Mouse (Mus musculus) kidney, embryonic 14.5 days (tissue): ENCODE results near the gene Ropn1l. TPM values are rescaled to one million over a fixed set of nuclear protein-coding genes. Genes with fewer than 3 reads are reported as not detected.

ENCODE experiments used
- ATAC-seq: fragments of 200-750 bp; cut with Nextera tagmentation; 2 replicates; pipeline ENCODE4 v1.8.0; 2017; ENCODE audit warnings: moderate number of reproducible peaks, mild to moderate bottlenecking, moderate TSS enrichment, moderate library complexity; ENCODE audit not compliant: low FRiP score, low TSS enrichment
- H3K27ac ChIP-seq: fragments of 300-500 bp; sonication (generic); 2 replicates; pipeline ENCODE4 v1.5.1; 2014; ENCODE audit warnings: low read depth, mild to moderate bottlenecking, low read length, moderate library complexity, mixed read lengths
- H3K27me3 ChIP-seq: fragments of 300-500 bp; sonication (generic); 2 replicates; pipeline ENCODE4 v1.6.1; 2014; ENCODE audit warnings: mild to moderate bottlenecking, low read length; ENCODE audit not compliant: control insufficient read depth, insufficient read depth
- H3K36me3 ChIP-seq: fragments of 300-500 bp; sonication (generic); 2 replicates; pipeline ENCODE4 v1.6.1; 2014; ENCODE audit warnings: low read length, mixed read lengths; ENCODE audit not compliant: control insufficient read depth, insufficient read depth
- H3K4me1 ChIP-seq: fragments of 300-500 bp; sonication (generic); 2 replicates; pipeline ENCODE4 v1.6.1; 2014; ENCODE audit warnings: low read length, mixed read lengths; ENCODE audit not compliant: control insufficient read depth, insufficient read depth
- H3K4me2 ChIP-seq: fragments of 300-500 bp; sonication (generic); replicated peaks from 2 replicates; pipeline ENCODE4 v1.6.1; 2014; ENCODE audit warnings: low read depth, mild to moderate bottlenecking, low read length
- H3K4me3 ChIP-seq: fragments of 300-500 bp; sonication (generic); 2 replicates; pipeline ENCODE4 v1.5.1; 2014; ENCODE audit warnings: mild to moderate bottlenecking, low read length
- H3K9ac ChIP-seq: fragments of 300-500 bp; sonication (generic); 2 replicates; pipeline ENCODE4 v1.6.1; 2014; ENCODE audit warnings: low read depth, mild to moderate bottlenecking, low read length, moderate library complexity
- H3K9me3 ChIP-seq: fragments of 300-500 bp; sonication (generic); 2 replicates; pipeline ENCODE4 v1.6.1; 2016; ENCODE audit warnings: low read length; ENCODE audit not compliant: control insufficient read depth
- WGBS: fragments of 180-500 bp; shearing (Covaris S2); extraction: QIAGEN DNeasy Blood & Tissue Kit; methylation state at CpG from one replicate; pipeline ENCODE4 v1.1.7; 2014; 5-methylcytosine and 5-hydroxymethylcytosine counted together
- polyA plus RNA-seq: library from polyadenylated mRNA; unstranded; fragments of >200 nt; fragmentation: Nextera tagmentation; extraction: Ambion mirVana; gene quantifications from 2 replicates; pipeline ENCODE4 v1.2.1, GENCODE M21; 2014

The Ropn1l gene
- polyA plus RNA-seq, 1 experiment from 2014 or later, result 3.8 TPM

DNA sequence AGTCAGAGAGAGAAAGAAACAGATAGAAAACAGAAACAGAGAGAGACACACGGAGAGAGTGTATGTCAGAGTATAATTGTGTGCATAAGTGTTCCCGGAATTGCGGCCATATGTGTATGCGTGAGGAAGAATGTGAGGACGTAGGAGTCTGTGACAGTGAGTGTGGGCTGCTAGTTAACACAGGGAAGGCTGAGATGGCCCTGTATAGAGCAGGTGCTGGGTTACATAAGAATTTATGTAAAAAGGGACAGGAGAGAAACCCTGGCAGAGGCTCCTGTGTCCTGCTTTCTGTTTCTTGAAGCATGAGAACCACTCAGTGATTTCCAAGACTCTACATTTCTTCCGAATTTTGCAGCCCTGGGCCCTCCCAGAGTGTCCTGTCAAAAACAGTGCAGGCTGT is 60.1 kb downstream of the Ropn1l start:
- Histone ChIP-seq H3K9ac (no peak overlapping the region), H3K9me3 (no peaks in the 10 kb centered on the region; the same call in 1 of the 2 replicates), H3K4me3 (no peak overlapping the region), H3K4me1 (no peaks in the 10 kb centered on the region), H3K27me3 (no peaks in the 10 kb centered on the region), H3K27ac (no peak overlapping the region), H3K36me3 (no peaks in the 10 kb centered on the region), H3K4me2 (no peak overlapping the region)
- no peak for ATAC-seq
- 87% methylated on average over 6 of the region's 6 CpGs for WGBS

- no peaks in the 10 kb centered on the region; the same call in 1 of the 2 replicates for H3K9me3 ChIP-seq
- WGBS, result 51% methylated on average over 7 of the region's 7 CpGs
- no peak overlapping the region for H3K4me2 ChIP-seq
- no peak overlapping the region for H3K4me3 ChIP-seq
- H3K27ac ChIP-seq, result no peak overlapping the region
- H3K27me3 ChIP-seq, result no peaks in the 10 kb centered on the region
- no peak; the same call in 1 of the 2 replicates for ATAC-seq
- H3K36me3 ChIP-seq, result no peaks in the 10 kb centered on the region
- H3K9ac ChIP-seq, result no peak overlapping the region
- H3K4me1 ChIP-seq, result no peaks in the 10 kb centered on the region
These were observed 60.8 kb downstream of the Ropn1l start for GRCm38 (mm10) chr15:31392705-31393104.

DNA sequence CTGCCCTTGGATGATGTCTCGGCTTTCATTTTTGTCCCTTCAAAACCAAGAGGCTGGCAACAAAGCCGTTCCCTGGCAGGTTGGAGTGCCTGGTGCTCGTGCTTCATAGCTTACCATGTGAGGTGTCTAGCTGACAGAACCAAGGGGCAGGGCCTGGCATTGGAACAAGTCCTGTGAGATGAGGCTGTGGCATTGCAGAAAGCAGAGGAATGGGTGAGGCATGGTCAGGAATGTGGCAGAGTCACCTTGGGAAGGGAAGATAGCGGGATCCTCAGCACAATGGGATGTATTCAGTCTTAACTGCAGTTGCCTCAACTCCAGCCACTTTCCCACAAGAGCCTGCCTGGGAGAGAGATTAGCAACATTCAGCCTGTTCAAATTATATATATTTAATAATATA is 61.4 kb downstream of the Ropn1l start:
- Histone ChIP-seq H3K36me3 (no peaks in the 10 kb centered on the region), H3K4me1 (no peaks in the 10 kb centered on the region), H3K27ac (no peak overlapping the region), H3K4me2 (no peak overlapping the region), H3K9me3 (peaks cover 2% of the 10 kb centered on the region; the same call in 1 of the 2 replicates), H3K9ac (no peak overlapping the region), H3K27me3 (no peaks in the 10 kb centered on the region), H3K4me3 (no peak overlapping the region)
- WGBS, result 83% methylated on average over 4 of the region's 4 CpGs
- no peak for ATAC-seq

Other genes starting within 250 kb of the Ropn1l start
- 87.1 and 96.9 TPM in 2 replicates for gene Dap, start 229.4 kb downstream of the Ropn1l start, polyA plus RNA-seq
- gene Ankrd33b, start 86.0 kb downstream of the Ropn1l start, polyA plus RNA-seq, result 2.1 and 3.7 TPM in 2 replicates
- 21.5 and 42.4 TPM in 2 replicates for gene March6, start 77.3 kb upstream of the Ropn1l start, polyA plus RNA-seq
- gene Cmbl, start 111.7 kb upstream of the Ropn1l start, polyA plus RNA-seq, result 5.5 and 5.9 TPM in 2 replicates
- 639 and 654 TPM in 2 replicates for gene Cct5, start 148.1 kb upstream of the Ropn1l start, polyA plus RNA-seq
- gene Fam173b, start 148.1 kb upstream of the Ropn1l start, polyA plus RNA-seq, result 12.3 and 13.1 TPM in 2 replicates